Mouse (Mus musculus): ENCODE data around the gene Tanc1.

DNA sequence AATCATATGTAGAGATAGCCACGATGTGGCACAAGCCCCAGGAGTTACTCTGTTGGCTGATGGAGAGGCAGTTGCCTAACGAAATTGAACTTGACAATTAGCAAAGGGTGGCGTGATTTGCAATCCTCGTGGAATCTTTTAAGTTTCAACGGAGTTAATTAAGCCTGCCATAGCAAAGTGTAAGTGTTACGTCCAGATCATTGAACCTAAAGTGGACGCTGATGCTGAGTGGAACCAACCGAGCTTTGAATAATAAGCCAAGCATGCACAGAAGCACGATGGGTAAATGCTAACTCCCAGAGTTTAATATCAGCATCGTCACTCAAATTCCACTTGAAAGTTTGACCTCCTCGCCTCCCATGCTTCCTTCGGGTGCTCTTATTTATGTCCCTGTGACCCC is 149.3 kb downstream of the Tanc1 start:
- no peak for TF ChIP-seq CTCF (conservative IDR thresholded peaks at IDR 0.05; ENCODE audit: low read length)
- TF ChIP-seq POU5F1 (IDR thresholded peaks at IDR 0.05; ENCODE audit: borderline replicate concordance, low read length): no peak

All from E14TG2a.4 (cell line).